25 mouse cellular contexts compared by ENCODE assay signal in the genomic region with DNA sequence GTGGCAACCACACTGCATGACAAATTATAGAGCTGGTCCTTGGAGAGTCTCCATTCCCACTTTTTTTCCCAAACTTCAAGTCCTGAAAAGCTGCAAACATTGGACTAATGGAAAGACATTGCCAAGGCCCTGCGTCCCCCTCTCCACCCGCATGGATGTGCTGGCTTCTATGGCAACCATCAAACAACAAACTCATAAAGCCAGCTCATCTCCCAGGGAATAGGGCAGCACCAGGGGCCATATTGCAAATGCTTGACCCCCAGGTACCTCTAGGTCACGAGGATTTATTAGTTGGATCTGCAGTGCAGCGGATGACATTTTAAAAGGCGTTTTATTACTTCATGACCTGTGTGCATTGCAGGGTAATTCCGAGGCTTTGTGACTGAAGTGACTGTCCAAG.
DNase-seq lines count a peak whose midpoint lies in the region; ATAC-seq lines count a peak whose summit lies in the region.
"Had no signal": no experiment of that assay in that cellular context is flagged by ENCODE, and none has a peak within 500 bp of the region (broad histone marks: within the 10 kb centered on the region; RNA-seq: fewer than 3 reads in every experiment).

No protein-coding gene starts in this region.

- H3K27me3 ChIP-seq in intestine, embryonic 14.5 days (replicated peaks; ENCODE audit: control insufficient read depth, insufficient read depth, low read length) = no peaks in the 10 kb centered on the region
- no peaks in the 10 kb centered on the region for H3K27me3 ChIP-seq in intestine, embryonic 16.5 days (replicated peaks; ENCODE audit: control insufficient read depth, insufficient read depth, low read length)
- no peaks in the 10 kb centered on the region for H3K27me3 ChIP-seq in limb, embryonic 11.5 days (ENCODE audit: control insufficient read depth, insufficient read depth, low read length)
- H3K27me3 ChIP-seq: forebrain, embryonic 13.5 days; heart, embryonic 13.5 days had no signal

- DNase-seq in embryo, embryonic 10 days (ENCODE audit: low spot score) = peak; percentile 39
- no peak for DNase-seq in embryo, embryonic 11 days
- no peak for DNase-seq in intestine, embryonic 14.5 days (ENCODE audit: low spot score)
- DNase-seq in limb, embryonic 11.5 days (ENCODE audit: low spot score) = peak; percentile 39
- DNase-seq in cerebellum, postnatal 14 days = no peak
- DNase-seq: adrenal gland, adult 8-10 months; adrenal gland, postnatal 25 days; cerebellum, adult 2 months; cerebellum, adult 9-11 months; cerebellum, postnatal 36 days; gastrocnemius, adult 2 months; gastrocnemius, postnatal 14 days; heart, adult 18-20 months; heart, postnatal 14 days; heart, postnatal 4 days; kidney, adult 11 months had no signal

- H3K9ac ChIP-seq in intestine, embryonic 14.5 days (ENCODE audit: low read length) = no peak overlapping the region
- H3K9ac ChIP-seq in intestine, embryonic 16.5 days (ENCODE audit: low read depth, low read length) = no peak overlapping the region
- no peak overlapping the region for H3K9ac ChIP-seq in limb, embryonic 11.5 days (ENCODE audit: low read length)
- H3K9ac ChIP-seq: forebrain, embryonic 13.5 days; heart, embryonic 13.5 days; hindbrain, embryonic 14.5 days had no signal

- H3K4me1 ChIP-seq in intestine, embryonic 14.5 days (replicated peaks; ENCODE audit: control insufficient read depth, insufficient read depth, low read length) = peaks cover 8% of the 10 kb centered on the region; the same call in 1 of the 2 replicates
- peaks cover under 1% of the 10 kb centered on the region; the same call in 1 of the 2 replicates for H3K4me1 ChIP-seq in intestine, embryonic 16.5 days (ENCODE audit: control insufficient read depth, insufficient read depth, low read length)
- peaks cover 32% of the 10 kb centered on the region for H3K4me1 ChIP-seq in limb, embryonic 11.5 days (ENCODE audit: control insufficient read depth, insufficient read depth, low read length)

- H3K4me3 ChIP-seq in intestine, embryonic 14.5 days (ENCODE audit: low read depth, low read length) = no peak overlapping the region
- no peak overlapping the region for H3K4me3 ChIP-seq in intestine, embryonic 16.5 days (ENCODE audit: low read length)
- H3K4me3 ChIP-seq in limb, embryonic 11.5 days (ENCODE audit: low read depth, low read length) = no peak overlapping the region
- H3K4me3 ChIP-seq: forebrain, embryonic 10.5 days; forebrain, embryonic 13.5 days; gastrocnemius, adult 2 months; heart, embryonic 13.5 days had no signal

- no peaks in the 10 kb centered on the region for H3K36me3 ChIP-seq in intestine, embryonic 14.5 days (ENCODE audit: control insufficient read depth, insufficient read depth, low read length)
- no peaks in the 10 kb centered on the region for H3K36me3 ChIP-seq in intestine, embryonic 16.5 days (ENCODE audit: control insufficient read depth, insufficient read depth, low read length)
- no peaks in the 10 kb centered on the region for H3K36me3 ChIP-seq in limb, embryonic 11.5 days (ENCODE audit: control insufficient read depth, insufficient read depth, low read length)
- H3K36me3 ChIP-seq: forebrain, embryonic 10.5 days; heart, embryonic 13.5 days had no signal

- 0 out of 2 replicates have a peak, but pooled peaks have one; percentile 43 for ATAC-seq in intestine, embryonic 14.5 days (replicated peaks; ENCODE audit: low FRiP score, low TSS enrichment, low read depth)
- no peak; the same call in 1 of the 2 replicates for ATAC-seq in intestine, embryonic 16.5 days
- ATAC-seq in limb, embryonic 11.5 days (ENCODE audit: insufficient number of reproducible peaks, low FRiP score, low TSS enrichment, low read depth) = no peak
- ATAC-seq: activated CD4-positive, CD25-positive, alpha-beta regulatory T cell, adult 4 months; forebrain, embryonic 13.5 days; forebrain, embryonic 16.5 days; hindbrain, postnatal 0 days; inflammation-experienced regulatory T-cells, adult 6 months had no signal

- H3K4me2 ChIP-seq in intestine, embryonic 14.5 days (ENCODE audit: low read length) = no peak overlapping the region
- no peak overlapping the region for H3K4me2 ChIP-seq in intestine, embryonic 16.5 days (ENCODE audit: low read depth, low read length)
- no peak overlapping the region for H3K4me2 ChIP-seq in limb, embryonic 11.5 days (ENCODE audit: low read depth, severe bottlenecking)
- H3K4me2 ChIP-seq: forebrain, embryonic 13.5 days; heart, embryonic 13.5 days; hindbrain, embryonic 14.5 days had no signal

- no peaks in the 10 kb centered on the region for H3K9me3 ChIP-seq in intestine, embryonic 14.5 days (ENCODE audit: control insufficient read depth, low read length)
- H3K9me3 ChIP-seq in intestine, embryonic 16.5 days (ENCODE audit: control insufficient read depth, low read length) = no peaks in the 10 kb centered on the region
- no peaks in the 10 kb centered on the region for H3K9me3 ChIP-seq in limb, embryonic 11.5 days (ENCODE audit: control insufficient read depth, low read length)
- H3K9me3 ChIP-seq: forebrain, embryonic 10.5 days; forebrain, embryonic 13.5 days; heart, embryonic 13.5 days had no signal

- no peak overlapping the region for H3K27ac ChIP-seq in intestine, embryonic 14.5 days (ENCODE audit: low read depth)
- no peak overlapping the region for H3K27ac ChIP-seq in intestine, embryonic 16.5 days (ENCODE audit: low read length)
- no peak overlapping the region for H3K27ac ChIP-seq in limb, embryonic 11.5 days (replicated peaks; ENCODE audit: low read depth, low read length)
- H3K27ac ChIP-seq: forebrain, embryonic 10.5 days; forebrain, embryonic 13.5 days; gastrocnemius, adult 2 months; heart, embryonic 13.5 days; hindbrain, embryonic 14.5 days; hindbrain, postnatal 0 days had no signal

- 52% methylated on average over 6 of the region's 6 CpGs for WGBS in intestine, embryonic 14.5 days
- WGBS in intestine, embryonic 16.5 days = 45% methylated on average over 6 of the region's 6 CpGs
- 13% methylated on average over 6 of the region's 6 CpGs for WGBS in limb, embryonic 11.5 days

Comparison
In these comparisons a context has a peak if more than half of its experiments do, and no peak if none do; other contexts are left out.
1. DNase-seq: peak in embryo, embryonic 10 days (single experiment) and limb, embryonic 11.5 days (single experiment); none in embryo, embryonic 11 days (single experiment), intestine, embryonic 14.5 days (single experiment) and cerebellum, postnatal 14 days (0 of 2).